Mouse (Mus musculus) common myeloid progenitor, adult 5-6 weeks (primary cell): ENCODE measurements around the gene Fars2. TPM values are rescaled to one million over a fixed set of nuclear protein-coding genes. Genes with fewer than 3 reads are reported as not detected.

Experiments used
- ATAC-seq: replicated peaks from 2 replicates; pipeline ENCODE4 v1.8.0; 2016; ENCODE audit warnings: low read depth, mild to moderate bottlenecking, moderate TSS enrichment, inconsistent platforms; ENCODE audit not compliant: poor library complexity, severe bottlenecking
- total RNA-seq: library from RNA; stranded (forward); fragments of 200-1000, 187-1606 nt; gene quantifications from 2 replicates; pipeline ENCODE4 v1.2.3, GENCODE M21; 2017

The Fars2 gene
- total RNA-seq = 62.3 and 112 TPM in 2 replicates

GRCm38 (mm10) chr13:36117143-36118014, at the start of gene Fars2, which contains the start of gene Lyrm4:
Gene Fars2 (plus strand): TSS chr13:36117412.
Gene Lyrm4 (minus strand): TSS chr13:36117526.
- peak; percentile 97 for ATAC-seq

GRCm38 (mm10) chr13:36074484-36074883, 42.7 kb upstream of the Fars2 start:
- ATAC-seq = peak; percentile 94

- no peak for ATAC-seq
Measured at GRCm38 (mm10) chr13:36081591-36081990, 35.6 kb upstream of the Fars2 start.

GRCm38 (mm10) chr13:36084701-36085100, 32.5 kb upstream of the Fars2 start:
- no peak for ATAC-seq

- ATAC-seq = no peak
Measured at GRCm38 (mm10) chr13:36085971-36086370, 31.2 kb upstream of the Fars2 start.

GRCm38 (mm10) chr13:36086608-36087391, 30.4 kb upstream of the Fars2 start:
- no peak; the same call in 1 of the 2 replicates for ATAC-seq

GRCm38 (mm10) chr13:36087427-36087826, 29.8 kb upstream of the Fars2 start:
- no peak for ATAC-seq

GRCm38 (mm10) chr13:36088168-36088567, 29.0 kb upstream of the Fars2 start:
- peak; percentile 50; the same call in 1 of the 2 replicates for ATAC-seq

- no peak for ATAC-seq
Measured at GRCm38 (mm10) chr13:36096684-36097383, 20.4 kb upstream of the Fars2 start.

GRCm38 (mm10) chr13:36105591-36105990, 11.6 kb upstream of the Fars2 start:
- no peak for ATAC-seq

- ATAC-seq = peak; percentile 52; the same call in 1 of the 2 replicates
Measured at GRCm38 (mm10) chr13:36108528-36108927, 8.7 kb upstream of the Fars2 start.

GRCm38 (mm10) chr13:36111331-36111730, 5.9 kb upstream of the Fars2 start:
- no peak for ATAC-seq

- ATAC-seq = no peak
Measured at GRCm38 (mm10) chr13:36113181-36113580, 4.0 kb upstream of the Fars2 start.

GRCm38 (mm10) chr13:36116520-36117142, 581 bp upstream of the Fars2 start:
- no peak; the same call in 1 of the 2 replicates for ATAC-seq

GRCm38 (mm10) chr13:36119684-36120083, 2.5 kb downstream of the Fars2 start:
- no peak for ATAC-seq

- no peak for ATAC-seq
Measured at GRCm38 (mm10) chr13:36120606-36121005, 3.4 kb downstream of the Fars2 start.

GRCm38 (mm10) chr13:36129360-36130054, 12.3 kb downstream of the Fars2 start:
- no peak for ATAC-seq

GRCm38 (mm10) chr13:36131401-36131800, 14.2 kb downstream of the Fars2 start:
- ATAC-seq = no peak

- ATAC-seq = peak; percentile 85
Measured at GRCm38 (mm10) chr13:36131992-36132649, 14.9 kb downstream of the Fars2 start.
